Mouse (Mus musculus) cerebellum, adult 2 months (tissue): ENCODE measurements around the gene Inafm2.

ENCODE experiments used
- CTCF ChIP-seq: fragments of 200-500 bp; IDR thresholded peaks from 2 replicates; pipeline ENCODE4 v1.5.1; 2011; ENCODE audit warnings: low read depth, mild to moderate bottlenecking, control low read depth, low read length, moderate library complexity, borderline replicate concordance; ENCODE audit not compliant: insufficient read depth
- POLR2A ChIP-seq: fragments of 200-500 bp; IDR thresholded peaks from 2 replicates; pipeline ENCODE4 v1.6.1; 2011; ENCODE audit warnings: low read length, control low read depth, borderline replicate concordance; ENCODE audit not compliant: insufficient read depth

- no peak for TF ChIP-seq CTCF
- TF ChIP-seq POLR2A = no peak
Measured at GRCm38 (mm10) chr2:118772158-118772874, 26.8 kb downstream of the Inafm2 start, which contains the start of gene Phgr1.
